Mouse (Mus musculus) kidney, adult 2 months (tissue): Measurements from ENCODE around the gene Disp1. TPM values are rescaled to one million over a fixed set of nuclear protein-coding genes. Genes with fewer than 3 reads are reported as not detected.

Experiments
- DNase-seq: peaks from one replicate; pipeline ENCODE4 v3.0.0; 2021
- H3K27ac ChIP-seq: fragments of 200-500 bp; 2 replicates; pipeline ENCODE4 v1.5.1; 2012; ENCODE audit warnings: low read depth, low read length, control low read depth, inconsistent platforms; ENCODE audit not compliant: insufficient read depth
- H3K27me3 ChIP-seq: fragments of 200-500 bp; replicated peaks from 2 replicates; pipeline ENCODE4 v1.6.1; 2012; ENCODE audit warnings: mild to moderate bottlenecking, moderate library complexity, low read length, inconsistent platforms; ENCODE audit not compliant: control insufficient read depth, insufficient read depth
- H3K36me3 ChIP-seq: fragments of 200-500 bp; 2 replicates; pipeline ENCODE4 v1.6.1; 2012; ENCODE audit warnings: mild to moderate bottlenecking, moderate library complexity, low read length, inconsistent platforms; ENCODE audit not compliant: control insufficient read depth, insufficient read depth
- H3K4me1 ChIP-seq: fragments of 200-500 bp; 2 replicates; pipeline ENCODE4 v1.6.1; 2011; ENCODE audit warnings: low read length; ENCODE audit not compliant: control insufficient read depth, insufficient read depth
- H3K4me3 ChIP-seq: fragments of 200-500 bp; 2 replicates; pipeline ENCODE4 v1.5.1; 2011; ENCODE audit warnings: mild to moderate bottlenecking, low read depth, low read length, control low read depth; ENCODE audit not compliant: insufficient read depth
- CTCF ChIP-seq: fragments of 200-500 bp; conservative IDR thresholded peaks from 2 replicates; pipeline ENCODE4 v1.5.1; 2011; ENCODE audit warnings: low read depth, mild to moderate bottlenecking, control low read depth, low read length, moderate library complexity, mixed read lengths; ENCODE audit not compliant: insufficient read depth, insufficient read length
- POLR2A ChIP-seq: fragments of 200-500 bp; IDR thresholded peaks from one replicate; pipeline ENCODE4 v1.6.1; 2011; ENCODE audit warnings: low read depth, low read length, control low read depth
- WGBS: fragments of 180-500 bp; shearing (Covaris S2); methylation state at CpG from one replicate; pipeline ENCODE4 v1.1.7; 2018; 5-methylcytosine and 5-hydroxymethylcytosine counted together
- polyA plus RNA-seq: library from polyadenylated mRNA; depleted of rRNA; stranded (reverse); fragments of >200 nt; gene quantifications from 2 replicates; pipeline ENCODE4 v1.2.3, GENCODE M21; 2012

Disp1 gene
- polyA plus RNA-seq, 1 experiment, result 5.5 TPM

- Histone ChIP-seq H3K27me3 (no peaks in the 10 kb centered on the region), H3K4me1 (no peaks in the 10 kb centered on the region), H3K36me3 (no peaks in the 10 kb centered on the region), H3K27ac (no peak overlapping the region), H3K4me3 (no peak overlapping the region)
- TF ChIP-seq CTCF, result no peak
- TF ChIP-seq POLR2A, result no peak
- DNase-seq, result no peak
- 83% methylated on average over 2 of the region's 2 CpGs for WGBS
Measured at GRCm38 (mm10) chr1:183107476-183107875, 113.8 kb downstream of the Disp1 start.

GRCm38 (mm10) chr1:183104696-183105095 lies 116.6 kb downstream of the Disp1 start:
- TF ChIP-seq POLR2A (no peak), CTCF (no peak)
- H3K36me3 ChIP-seq, result no peaks in the 10 kb centered on the region
- WGBS, result 83% methylated on average over 5 of the region's 5 CpGs
- DNase-seq, result no peak
- no peak overlapping the region for H3K4me3 ChIP-seq
- H3K27ac ChIP-seq, result no peak overlapping the region
- H3K27me3 ChIP-seq, result no peaks in the 10 kb centered on the region
- H3K4me1 ChIP-seq, result no peaks in the 10 kb centered on the region

- H3K36me3 ChIP-seq, result no peaks in the 10 kb centered on the region
- H3K27me3 ChIP-seq, result no peaks in the 10 kb centered on the region
- H3K4me1 ChIP-seq, result no peaks in the 10 kb centered on the region
- TF ChIP-seq POLR2A, result no peak
- no peak for TF ChIP-seq CTCF
- H3K4me3 ChIP-seq, result no peak overlapping the region
- no peak for DNase-seq
- whole genome bisulfite sequencing, result 88% methylated on average over 3 of the region's 3 CpGs
- no peak overlapping the region for H3K27ac ChIP-seq
Measured at GRCm38 (mm10) chr1:183102775-183103174, 118.5 kb downstream of the Disp1 start.

GRCm38 (mm10) chr1:183102153-183102552 lies 119.2 kb downstream of the Disp1 start:
- DNase-seq, result no peak
- Histone ChIP-seq H3K27ac (no peak overlapping the region), H3K4me1 (no peaks in the 10 kb centered on the region), H3K4me3 (no peak overlapping the region), H3K36me3 (no peaks in the 10 kb centered on the region), H3K27me3 (no peaks in the 10 kb centered on the region)
- 85% methylated on average over 8 of the region's 8 CpGs for WGBS
- no peak for TF ChIP-seq CTCF
- no peak for TF ChIP-seq POLR2A

- H3K36me3 ChIP-seq, result no peaks in the 10 kb centered on the region
- H3K27me3 ChIP-seq, result no peaks in the 10 kb centered on the region
- DNase-seq, result no peak
- no peak overlapping the region for H3K27ac ChIP-seq
- H3K4me1 ChIP-seq, result no peaks in the 10 kb centered on the region
- WGBS, result 80% methylated on average over 3 of the region's 3 CpGs
- TF ChIP-seq POLR2A, result no peak
- TF ChIP-seq CTCF, result no peak
- H3K4me3 ChIP-seq, result no peak overlapping the region
Measured at GRCm38 (mm10) chr1:183101371-183101770, 120.0 kb downstream of the Disp1 start.

- 80% methylated on average over 5 of the region's 5 CpGs for WGBS
- H3K27ac ChIP-seq, result no peak overlapping the region
- H3K27me3 ChIP-seq, result no peaks in the 10 kb centered on the region
- no peak for TF ChIP-seq CTCF
- TF ChIP-seq POLR2A, result no peak
- DNase-seq, result no peak
- no peaks in the 10 kb centered on the region for H3K36me3 ChIP-seq
- H3K4me3 ChIP-seq, result no peak overlapping the region
- H3K4me1 ChIP-seq, result no peaks in the 10 kb centered on the region
Measured at GRCm38 (mm10) chr1:183100245-183100644, 121.1 kb downstream of the Disp1 start.

- no peak for TF ChIP-seq POLR2A
- no peak for DNase-seq
- Histone ChIP-seq H3K27ac (no peak overlapping the region), H3K4me1 (no peaks in the 10 kb centered on the region), H3K36me3 (no peaks in the 10 kb centered on the region), H3K4me3 (no peak overlapping the region), H3K27me3 (no peaks in the 10 kb centered on the region)
- 96% methylated on average over 12 of the region's 12 CpGs for WGBS
Measured at GRCm38 (mm10) chr1:183099686-183100085, 121.6 kb downstream of the Disp1 start.

- TF ChIP-seq POLR2A, result no peak
- no peak for TF ChIP-seq CTCF
- Histone ChIP-seq H3K27me3 (no peaks in the 10 kb centered on the region), H3K36me3 (no peaks in the 10 kb centered on the region), H3K4me1 (no peaks in the 10 kb centered on the region), H3K27ac (no peak overlapping the region), H3K4me3 (no peak overlapping the region)
- WGBS, result 89% methylated on average over 10 of the region's 10 CpGs
- DNase-seq, result no peak
Measured at GRCm38 (mm10) chr1:183097606-183098005, 123.7 kb downstream of the Disp1 start.
